Mouse (Mus musculus): Measurements from ENCODE around the gene Sclt1. TPM values are rescaled to one million over a fixed set of nuclear protein-coding genes. Genes with fewer than 3 reads are reported as not detected.

The Sclt1 gene
- polyA plus RNA-seq, 1 experiment, result 2.1 TPM

DNA sequence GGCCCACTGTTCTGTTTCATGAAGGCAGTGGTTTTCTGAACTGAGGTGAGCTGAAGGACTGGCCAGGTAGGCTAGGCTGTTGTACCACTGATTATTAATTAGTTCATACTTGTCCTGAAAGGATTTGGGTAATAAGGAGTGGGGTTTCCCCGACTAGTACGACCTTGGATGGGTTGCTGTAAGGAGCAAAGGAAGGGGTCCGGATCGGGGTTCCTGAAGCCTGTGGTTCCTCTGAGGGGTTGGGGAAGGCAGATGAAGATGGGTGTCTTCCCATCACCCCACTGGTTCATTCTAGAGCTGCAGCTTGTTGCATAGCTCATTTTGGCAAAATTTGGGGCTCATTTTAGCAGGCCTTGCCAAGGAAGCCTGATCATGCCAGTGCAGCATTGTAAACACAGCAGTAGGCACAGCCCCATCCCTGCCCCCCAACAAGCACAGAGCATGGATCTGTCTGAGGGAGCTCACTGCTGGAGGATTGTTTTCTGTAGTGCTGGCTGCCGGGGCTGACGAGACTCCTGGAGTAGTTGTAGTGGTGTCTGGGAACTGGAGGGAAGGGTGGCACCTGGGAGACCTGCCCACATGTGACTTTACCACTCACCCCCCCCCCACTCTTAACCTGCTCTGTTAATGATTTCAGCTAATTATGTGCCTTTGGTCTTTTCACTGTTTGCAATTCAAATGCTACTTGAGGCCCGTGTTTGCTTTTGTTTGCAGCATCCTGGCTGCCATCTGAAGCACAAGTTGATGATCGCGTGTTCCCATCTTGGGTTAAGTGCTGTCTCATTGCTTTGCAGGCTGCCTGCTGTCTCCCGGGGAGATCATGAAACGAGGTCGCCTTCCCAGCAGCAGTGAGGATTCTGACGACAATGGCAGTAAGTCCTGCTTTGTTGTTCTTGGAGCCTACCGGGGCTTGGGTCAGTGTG, 161.7 kb downstream of the Sclt1 start:
- TF ChIP-seq CTCF (IDR thresholded peaks at IDR 0.05; ENCODE audit: control insufficient read depth, insufficient read depth, insufficient read length), result no peak
- no peak for TF ChIP-seq USF1 (IDR thresholded peaks at IDR 0.05; ENCODE audit: low read depth)
- TF ChIP-seq MYOD1 (IDR thresholded peaks at IDR 0.05; ENCODE audit: control insufficient read depth, insufficient read length, low read depth), result no peak
- TF ChIP-seq CEBPB (IDR thresholded peaks at IDR 0.05; ENCODE audit: low read depth), result no peak
- no peak for TF ChIP-seq MYOG (IDR thresholded peaks at IDR 0.05; ENCODE audit: control insufficient read depth, extremely low read depth, insufficient read length)
- no peak for TF ChIP-seq FOSL1 (IDR thresholded peaks at IDR 0.05; ENCODE audit: insufficient read depth, low read length, poor library complexity, severe bottlenecking)
- TF ChIP-seq MAX (IDR thresholded peaks at IDR 0.05), result no peak

DNA sequence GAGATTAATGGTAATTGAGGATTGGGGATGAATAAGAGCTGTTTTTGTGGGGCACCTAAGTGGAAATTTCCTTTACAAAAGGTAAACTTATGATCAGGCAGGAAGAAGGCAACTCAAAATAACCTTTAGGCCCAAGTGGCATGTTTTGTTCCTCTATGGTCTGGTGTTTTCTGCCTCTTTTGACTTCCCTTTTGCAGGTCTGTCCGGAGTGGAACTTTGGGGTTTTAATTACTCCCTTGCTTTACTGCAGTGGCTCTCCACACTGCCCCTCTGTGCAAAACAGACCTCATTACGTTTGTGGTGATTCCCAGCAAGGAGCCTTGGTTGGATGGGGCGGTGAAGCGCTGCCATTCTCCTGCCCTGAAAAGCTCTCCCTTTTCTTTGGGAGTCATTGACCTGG, 162.4 kb downstream of the Sclt1 start:
- no peaks in the 10 kb centered on the region for H3K27me3 ChIP-seq (ENCODE audit: control insufficient read depth, insufficient read depth, insufficient read length)
- H3K4me3 ChIP-seq (ENCODE audit: insufficient read depth, poor library complexity, severe bottlenecking), result no peak overlapping the region
- peaks cover 77% of the 10 kb centered on the region for H3K79me3 ChIP-seq (ENCODE audit: low read depth)
- TF ChIP-seq FOSL1 (IDR thresholded peaks at IDR 0.05; ENCODE audit: insufficient read depth, low read length, poor library complexity, severe bottlenecking) (no peak), MYOG (IDR thresholded peaks at IDR 0.05; ENCODE audit: control insufficient read depth, extremely low read depth, insufficient read length) (no peak), USF1 (IDR thresholded peaks at IDR 0.05; ENCODE audit: low read depth) (no peak), CEBPB (IDR thresholded peaks at IDR 0.05; ENCODE audit: low read depth) (no peak), MYOD1 (IDR thresholded peaks at IDR 0.05; ENCODE audit: control insufficient read depth, insufficient read length, low read depth) (no peak), MAX (IDR thresholded peaks at IDR 0.05) (no peak), CTCF (IDR thresholded peaks at IDR 0.05; ENCODE audit: control insufficient read depth, insufficient read depth, insufficient read length) (no peak)
- H3K79me2 ChIP-seq (ENCODE audit: control insufficient read depth, insufficient read depth), result peaks cover 100% of the 10 kb centered on the region
- no peak overlapping the region for H3ac ChIP-seq (ENCODE audit: control insufficient read depth, insufficient read length, low read depth)
- peaks cover 13% of the 10 kb centered on the region for H3K36me3 ChIP-seq (ENCODE audit: control insufficient read depth, insufficient read depth)

More for the DNA sequence above, 161.7 kb downstream of the Sclt1 start:
- Histone ChIP-seq H3K79me3 (ENCODE audit: low read depth) (peaks cover 76% of the 10 kb centered on the region), H3K79me2 (ENCODE audit: control insufficient read depth, insufficient read depth) (peaks cover 100% of the 10 kb centered on the region), H3K27me3 (ENCODE audit: control insufficient read depth, insufficient read depth, insufficient read length) (no peaks in the 10 kb centered on the region), H3ac (ENCODE audit: control insufficient read depth, insufficient read length, low read depth) (no peak overlapping the region), H3K36me3 (ENCODE audit: control insufficient read depth, insufficient read depth) (peaks cover 13% of the 10 kb centered on the region), H3K4me3 (ENCODE audit: insufficient read depth, poor library complexity, severe bottlenecking) (no peak overlapping the region)

DNA sequence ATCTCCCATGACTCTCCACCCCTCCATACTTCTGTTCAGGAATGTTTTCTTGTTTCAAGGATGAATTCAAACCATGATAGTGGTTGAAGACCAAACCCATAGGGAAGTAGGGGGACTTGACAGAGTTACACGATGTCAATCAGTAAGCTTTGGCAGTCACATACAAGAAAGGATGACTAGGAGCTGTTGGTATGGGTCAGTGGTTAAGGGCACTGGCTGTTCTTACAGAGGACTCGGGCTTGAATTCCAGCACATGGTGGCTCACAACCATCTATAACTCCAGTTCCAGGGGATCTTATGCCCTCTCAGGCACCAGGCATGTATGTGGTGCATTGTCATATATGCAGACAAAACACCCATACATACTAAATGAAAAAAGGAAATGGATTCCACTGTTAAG, 165.1 kb downstream of the Sclt1 start:
- H3K4me3 ChIP-seq (ENCODE audit: insufficient read depth, poor library complexity, severe bottlenecking), result no peak overlapping the region
- peaks cover 93% of the 10 kb centered on the region for H3K79me3 ChIP-seq (ENCODE audit: low read depth)
- TF ChIP-seq USF1 (IDR thresholded peaks at IDR 0.05; ENCODE audit: low read depth), result no peak
- no peak for TF ChIP-seq MYOD1 (IDR thresholded peaks at IDR 0.05; ENCODE audit: control insufficient read depth, insufficient read length, low read depth)
- no peak for TF ChIP-seq MAX (IDR thresholded peaks at IDR 0.05)
- TF ChIP-seq MYOG (IDR thresholded peaks at IDR 0.05; ENCODE audit: control insufficient read depth, extremely low read depth, insufficient read length), result no peak
- H3K27me3 ChIP-seq (ENCODE audit: control insufficient read depth, insufficient read depth, insufficient read length), result no peaks in the 10 kb centered on the region
- H3ac ChIP-seq (ENCODE audit: control insufficient read depth, insufficient read length, low read depth), result no peak overlapping the region
- peaks cover 100% of the 10 kb centered on the region for H3K79me2 ChIP-seq (ENCODE audit: control insufficient read depth, insufficient read depth)
- H3K36me3 ChIP-seq (ENCODE audit: control insufficient read depth, insufficient read depth), result peaks cover 13% of the 10 kb centered on the region

Other genes starting within 250 kb of the Sclt1 start
- gene Jade1, start 186.8 kb downstream of the Sclt1 start, polyA plus RNA-seq (2012; fragmentation: generic; extraction: Trizol), result 25.1 TPM
- 0.73 TPM for gene D3Ertd751e, start 97 bp upstream of the Sclt1 start, polyA plus RNA-seq (2012; fragmentation: generic; extraction: Trizol)